Comparison of ENCODE assay signal across 10 mouse cellular contexts in the genomic region with DNA sequence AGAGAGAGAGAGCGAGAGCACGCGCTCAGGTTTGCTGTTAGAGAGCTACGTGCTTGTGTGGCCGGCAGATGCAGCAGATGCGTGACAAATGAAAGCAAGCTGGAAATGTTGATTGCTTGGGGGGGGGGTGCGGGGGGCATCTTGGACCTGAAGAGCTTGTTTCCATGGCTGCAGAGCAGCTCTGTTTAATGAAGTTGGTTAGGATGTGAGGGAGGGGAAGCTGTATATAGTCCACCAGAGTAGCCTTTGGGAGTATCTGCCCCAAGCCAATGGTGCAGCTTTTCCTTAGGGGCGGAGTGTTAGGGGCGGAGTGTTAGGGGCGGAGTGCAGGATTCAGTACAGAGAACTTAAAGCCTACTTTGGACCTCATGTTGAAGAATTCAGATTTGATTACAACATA. TPM values are rescaled to one million over a fixed set of nuclear protein-coding genes. Genes with fewer than 3 reads are reported as not detected.
DNase-seq lines count a peak whose midpoint lies in the region; ATAC-seq lines count a peak whose summit lies in the region.
"Had no signal": no experiment of that assay in that cellular context is flagged by ENCODE, and none has a peak within 500 bp of the region (broad histone marks: within the 10 kb centered on the region; RNA-seq: fewer than 3 reads in every experiment).

No protein-coding gene starts in this region.

- ATAC-seq in intestine, embryonic 14.5 days (replicated peaks; ENCODE audit: low FRiP score, low TSS enrichment, low read depth), result no peak
- no peak for ATAC-seq in CD4-positive, CD25-positive, alpha-beta regulatory T cell, adult 4 months

- H3K4me2 ChIP-seq in intestine, embryonic 14.5 days (ENCODE audit: low read length), result peak overlapping the region; percentile 32

- no peak for DNase-seq in heart, embryonic 10.5 days (ENCODE audit: low spot score)
- DNase-seq in heart, adult 18-20 months, result no peak
- DNase-seq in ZHBTc4 (ENCODE audit: low read depth, low spot score), result peak; percentile 57
- DNase-seq in intestine, embryonic 14.5 days (ENCODE audit: low spot score), result no peak
- peak; percentile 62 for DNase-seq in lung, postnatal 36 days
- DNase-seq in spleen, postnatal 14 days (ENCODE audit: low spot score in 2 of 2), result no peak
- no peak for DNase-seq in frontal cortex, postnatal 14 days (ENCODE audit: low spot score in 2 of 2)
- DNase-seq: thymus, adult 2 months had no signal

- peaks cover 42% of the 10 kb centered on the region for H3K4me1 ChIP-seq in heart, embryonic 10.5 days
- peaks cover 25% of the 10 kb centered on the region for H3K4me1 ChIP-seq in intestine, embryonic 14.5 days (replicated peaks; ENCODE audit: control insufficient read depth, insufficient read depth, low read length)

- H3K27me3 ChIP-seq in heart, embryonic 10.5 days (ENCODE audit: insufficient read depth, poor library complexity, severe bottlenecking), result no peaks in the 10 kb centered on the region
- no peaks in the 10 kb centered on the region for H3K27me3 ChIP-seq in intestine, embryonic 14.5 days (replicated peaks; ENCODE audit: control insufficient read depth, insufficient read depth, low read length)

- peak overlapping the region; percentile 38 for H3K4me3 ChIP-seq in heart, embryonic 10.5 days
- H3K4me3 ChIP-seq in intestine, embryonic 14.5 days (ENCODE audit: low read depth, low read length), result no peak overlapping the region

- H3K36me3 ChIP-seq in heart, embryonic 10.5 days, result no peaks in the 10 kb centered on the region
- no peaks in the 10 kb centered on the region for H3K36me3 ChIP-seq in intestine, embryonic 14.5 days (ENCODE audit: control insufficient read depth, insufficient read depth, low read length)

- no peaks in the 10 kb centered on the region for H3K9me3 ChIP-seq in heart, embryonic 10.5 days
- H3K9me3 ChIP-seq in intestine, embryonic 14.5 days (ENCODE audit: control insufficient read depth, low read length), result no peaks in the 10 kb centered on the region

- H3K9ac ChIP-seq in intestine, embryonic 14.5 days (ENCODE audit: low read length), result no peak overlapping the region

- no peak overlapping the region for H3K27ac ChIP-seq in heart, embryonic 10.5 days
- H3K27ac ChIP-seq in intestine, embryonic 14.5 days (ENCODE audit: low read depth), result 0 out of 2 replicates have a peak overlapping the region, but pooled peaks have one; percentile 7

- WGBS in heart, embryonic 10.5 days, result 33% methylated on average over 10 of the region's 10 CpGs
- WGBS in intestine, embryonic 14.5 days, result 20% methylated on average over 10 of the region's 10 CpGs

RNA-seq across cellular contexts. Expression of a gene that starts 22.4 kb away (rescaled TPM):
- polyA plus RNA-seq in heart, embryonic 10.5 days (2016; fragmentation: Nextera tagmentation; extraction: Ambion mirVana), result 3.5 and 5.3 TPM in 2 replicates
- 1 to 10 TPM; 5.1 to 6.9 TPM for total RNA-seq in heart, adult 18-20 months (2021)
- polyA plus RNA-seq in intestine, embryonic 14.5 days (2014; fragmentation: Nextera tagmentation; extraction: Ambion mirVana), result 2.1 and 2.9 TPM in 2 replicates
- polyA plus RNA-seq in CD4-positive, CD25-positive, alpha-beta regulatory T cell, adult 4 months (2017; shearing (Covaris generic)), result 10 to 100 TPM; 34.9 to 86.7 TPM

RNA-seq across cellular contexts. Expression of a gene that starts 26.9 kb away (rescaled TPM):
- polyA plus RNA-seq in heart, embryonic 10.5 days (2016; fragmentation: Nextera tagmentation; extraction: Ambion mirVana), result 10.9 and 13.2 TPM in 2 replicates
- total RNA-seq in heart, adult 18-20 months (2021), result 1 to 10 TPM; 1.8 to 2.5 TPM
- polyA plus RNA-seq in intestine, embryonic 14.5 days (2014; fragmentation: Nextera tagmentation; extraction: Ambion mirVana), result 18.5 and 19.6 TPM in 2 replicates
- polyA plus RNA-seq in CD4-positive, CD25-positive, alpha-beta regulatory T cell, adult 4 months (2017; shearing (Covaris generic)), result 10 to 100 TPM; 14.2 to 22.2 TPM

RNA-seq across cellular contexts. Expression of a gene that starts 34.5 kb away (rescaled TPM):
- polyA plus RNA-seq in heart, embryonic 10.5 days (2016; fragmentation: Nextera tagmentation; extraction: Ambion mirVana), result not detected in 2 replicates
- under 1 TPM; 0.40 to 0.46 TPM for total RNA-seq in heart, adult 18-20 months (2021)
- 0.26 TPM in 1 of 2 replicates, not detected in the other for polyA plus RNA-seq in intestine, embryonic 14.5 days (2014; fragmentation: Nextera tagmentation; extraction: Ambion mirVana)
- under 1 TPM in 1 of 2 experiments, not detected in 1; 0.44 TPM for polyA plus RNA-seq in CD4-positive, CD25-positive, alpha-beta regulatory T cell, adult 4 months (2017; shearing (Covaris generic))

RNA-seq across cellular contexts. Expression of a gene that starts 35.2 kb away (rescaled TPM):
- polyA plus RNA-seq in heart, embryonic 10.5 days (2016; fragmentation: Nextera tagmentation; extraction: Ambion mirVana), result not detected in 2 replicates
- total RNA-seq in heart, adult 18-20 months (2021), result not detected
- polyA plus RNA-seq in intestine, embryonic 14.5 days (2014; fragmentation: Nextera tagmentation; extraction: Ambion mirVana), result not detected in 2 replicates
- polyA plus RNA-seq in CD4-positive, CD25-positive, alpha-beta regulatory T cell, adult 4 months (2017; shearing (Covaris generic)), result not detected
- polyA plus RNA-seq: large intestine, adult 2 months; thymus, adult 2 months had no signal

RNA-seq across cellular contexts. Expression of a gene that starts 46.1 kb away (rescaled TPM):
- 101 and 124 TPM in 2 replicates for polyA plus RNA-seq in heart, embryonic 10.5 days (2016; fragmentation: Nextera tagmentation; extraction: Ambion mirVana)
- 10 to 100 TPM; 46.0 to 53.9 TPM for total RNA-seq in heart, adult 18-20 months (2021)
- polyA plus RNA-seq in intestine, embryonic 14.5 days (2014; fragmentation: Nextera tagmentation; extraction: Ambion mirVana), result 121 and 126 TPM in 2 replicates
- 10 to 100 TPM; 78.8 to 89.1 TPM for polyA plus RNA-seq in CD4-positive, CD25-positive, alpha-beta regulatory T cell, adult 4 months (2017; shearing (Covaris generic))

Comparison
In these comparisons a context has a peak if more than half of its experiments do, and no peak if none do; other contexts are left out.
1. DNase-seq: peak in ZHBTc4 (single experiment) and lung, postnatal 36 days (single experiment); none in heart, embryonic 10.5 days (single experiment), heart, adult 18-20 months (0 of 2), intestine, embryonic 14.5 days (single experiment), spleen, postnatal 14 days (0 of 2) and frontal cortex, postnatal 14 days (0 of 2).